Mouse (Mus musculus) activated CD4-positive, CD25-positive, alpha-beta regulatory T cell, adult 4 months (primary cell): Measurements from ENCODE around the gene Aurkc. TPM values are rescaled to one million over a fixed set of nuclear protein-coding genes. Genes with fewer than 3 reads are reported as not detected.
"Not testable (repeated sequence)": the region's sequence is repeated elsewhere in the genome, so short reads cannot be mapped to it uniquely, and the experiment has no call there.

Experiments
- ATAC-seq: one replicate; pipeline ENCODE4 v1.8.0; 2017
- polyA plus RNA-seq, 2 experiments: library from polyadenylated mRNA; unstranded; fragments of 100-300 nt; shearing (Covaris generic); gene quantifications; one replicate each; pipeline ENCODE4 v1.2.1; 2017

Aurkc gene
- polyA plus RNA-seq: not detected

DNA sequence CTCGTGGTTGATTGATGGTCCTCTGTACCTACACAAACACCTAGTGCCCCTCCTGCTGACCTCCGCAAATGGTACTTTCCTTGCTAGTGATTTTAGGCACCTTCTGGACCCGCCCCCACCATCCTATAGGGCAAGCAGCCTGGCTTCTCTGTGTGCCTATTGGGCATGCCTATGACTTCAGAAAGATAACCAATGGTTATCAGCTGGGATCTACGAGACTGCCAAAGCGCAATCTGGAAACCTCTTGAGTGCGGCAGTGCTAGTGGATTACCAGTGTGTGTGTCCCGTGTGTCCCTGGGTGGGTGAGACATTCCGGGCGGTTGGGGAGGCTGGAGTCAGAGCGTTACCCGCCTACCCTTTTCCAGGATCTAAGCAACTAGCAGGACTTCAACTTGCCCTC lies at the start of gene Aurkc:
Gene Aurkc (plus strand): TSS at position 50 of the 400 bp plus-strand sequence.
- not testable (repeated sequence) for ATAC-seq

DNA sequence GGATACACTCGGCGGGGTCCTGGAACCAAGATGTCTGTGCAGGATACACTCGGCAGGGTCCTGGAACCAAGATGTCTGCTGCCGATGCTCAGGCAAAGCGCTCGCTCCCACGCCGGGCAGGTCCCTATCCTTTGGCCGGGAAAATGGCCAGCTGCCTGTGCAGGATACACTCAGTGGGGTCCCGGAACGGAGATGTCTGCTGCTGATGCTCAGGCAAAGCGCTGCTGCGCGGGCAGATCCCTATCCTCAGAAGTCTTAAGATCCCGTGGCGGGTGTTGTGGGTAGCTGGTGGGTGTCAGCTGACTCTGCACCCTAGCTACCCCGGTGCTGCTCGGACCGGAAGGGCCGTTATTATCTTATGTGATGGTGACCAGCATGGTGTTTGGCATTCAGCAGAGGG lies 47.0 kb upstream of the Aurkc start:
- ATAC-seq: not testable (repeated sequence)

DNA sequence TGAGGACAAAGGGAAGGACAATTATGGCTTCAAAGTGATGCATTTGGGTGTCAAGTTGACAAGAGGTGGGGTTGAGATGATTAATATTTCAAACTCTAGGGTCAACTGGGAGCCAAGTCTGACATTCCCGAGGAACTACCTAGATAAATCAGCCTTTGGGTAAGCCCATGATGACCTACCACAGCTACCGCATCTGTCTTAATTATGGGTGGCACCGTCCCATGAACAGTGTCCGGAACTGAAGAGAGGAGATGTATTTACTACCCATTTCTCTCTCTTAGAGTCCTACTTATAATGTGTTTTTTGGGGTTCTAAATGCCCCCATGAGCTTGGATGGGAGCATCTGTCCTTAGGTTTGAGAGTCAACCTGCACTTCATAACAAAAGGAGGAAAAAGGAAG lies 38.5 kb upstream of the Aurkc start:
- no peak for ATAC-seq

DNA sequence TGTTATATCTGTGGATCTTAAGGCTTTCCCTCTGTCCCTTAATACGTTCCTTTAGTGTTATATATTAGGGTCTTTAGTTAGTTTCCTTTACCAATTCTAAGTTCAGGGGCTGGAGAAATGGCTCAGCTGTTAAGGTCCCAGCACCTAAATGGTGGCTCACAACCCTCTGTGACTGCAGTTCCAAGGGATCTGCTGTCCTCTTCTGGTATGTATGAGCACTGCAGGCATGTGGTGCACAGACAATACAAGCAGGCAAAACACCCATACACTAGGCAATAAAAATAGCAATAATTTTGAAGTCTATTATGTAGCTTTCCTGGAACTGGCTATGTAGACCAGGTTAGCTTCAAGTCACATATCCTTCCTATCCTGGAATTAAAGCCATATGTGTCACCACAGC lies 36.5 kb upstream of the Aurkc start:
- ATAC-seq: no peak

DNA sequence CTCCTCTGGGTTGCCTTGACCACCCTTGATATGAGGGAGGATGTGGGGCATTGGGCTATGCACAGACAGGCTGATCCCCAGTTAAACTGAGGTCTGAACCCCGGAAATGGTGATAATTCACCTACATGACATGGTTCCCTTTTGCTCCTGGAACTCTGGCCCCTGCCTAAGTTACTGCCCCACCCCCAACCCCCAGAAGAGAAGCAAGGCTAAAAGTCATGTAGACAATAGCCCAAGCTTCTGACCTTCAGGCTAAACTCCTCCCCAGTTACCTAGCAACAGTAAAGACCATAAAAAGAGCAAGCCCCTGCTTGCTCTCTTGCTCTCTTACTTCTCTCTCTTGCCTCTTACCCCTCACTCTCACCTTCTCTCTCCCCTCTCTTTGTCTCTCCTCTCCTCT lies 21.5 kb upstream of the Aurkc start:
- ATAC-seq: no peak

DNA sequence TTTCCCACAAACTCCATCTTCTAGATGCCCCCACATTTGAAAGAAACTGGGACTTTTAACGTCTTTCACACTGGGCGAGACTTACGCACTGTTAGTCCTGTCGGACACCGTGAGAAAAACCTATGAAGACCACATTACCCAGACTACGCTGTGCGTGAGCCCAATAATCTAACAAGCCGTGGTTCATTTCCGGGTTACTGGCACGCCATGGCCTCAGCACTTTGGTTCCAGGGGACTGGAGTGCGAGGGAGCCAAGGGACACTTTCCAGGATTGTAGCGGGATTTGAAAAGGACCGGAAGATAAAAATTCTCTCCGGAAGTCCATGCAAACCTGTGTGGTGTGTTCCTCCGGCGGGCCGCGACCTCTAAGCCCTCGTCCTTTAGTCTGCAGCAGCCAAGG lies 18.2 kb upstream of the Aurkc start:
- ATAC-seq: no peak

DNA sequence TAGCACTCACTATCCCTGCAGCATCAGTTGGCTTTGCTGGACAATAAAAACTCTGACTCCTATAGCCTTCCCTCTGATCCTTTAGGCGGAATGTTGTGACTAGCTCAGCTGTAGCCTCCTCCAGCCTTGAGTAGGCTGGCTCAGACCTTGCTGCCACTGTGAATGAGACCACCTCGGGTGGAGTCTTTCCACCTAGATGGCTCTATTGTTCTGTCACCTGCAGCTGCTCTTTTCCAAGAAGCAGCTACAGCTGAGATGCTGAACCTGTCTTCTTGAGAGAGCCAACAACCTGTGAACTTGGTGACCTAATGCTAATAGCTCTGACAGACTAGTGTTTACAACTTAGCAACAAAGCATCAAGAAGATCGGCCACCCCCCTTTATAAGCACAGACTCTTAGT lies 3.8 kb downstream of the Aurkc start:
- not testable (repeated sequence) for ATAC-seq

DNA sequence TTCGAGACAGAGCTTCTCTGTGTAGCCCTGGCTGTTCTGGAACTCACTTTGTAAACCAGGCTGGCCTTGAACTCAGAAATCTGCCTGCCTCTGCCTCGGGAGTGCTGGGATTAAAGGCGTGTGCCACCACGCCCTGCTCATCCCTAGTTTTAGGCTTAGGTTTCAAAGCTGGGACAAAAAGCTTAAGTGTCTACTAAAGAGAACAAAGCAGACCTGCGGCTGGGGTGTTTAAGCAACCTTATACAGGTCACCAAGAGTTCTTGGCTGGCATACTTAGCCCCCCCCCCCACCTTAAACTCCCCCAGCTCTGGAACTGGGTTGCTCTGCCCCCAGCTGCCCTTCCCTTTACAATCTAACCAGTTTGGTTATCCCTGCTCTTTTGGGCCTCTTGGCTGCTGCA lies 10.3 kb downstream of the Aurkc start:
- ATAC-seq: not testable (repeated sequence)

DNA sequence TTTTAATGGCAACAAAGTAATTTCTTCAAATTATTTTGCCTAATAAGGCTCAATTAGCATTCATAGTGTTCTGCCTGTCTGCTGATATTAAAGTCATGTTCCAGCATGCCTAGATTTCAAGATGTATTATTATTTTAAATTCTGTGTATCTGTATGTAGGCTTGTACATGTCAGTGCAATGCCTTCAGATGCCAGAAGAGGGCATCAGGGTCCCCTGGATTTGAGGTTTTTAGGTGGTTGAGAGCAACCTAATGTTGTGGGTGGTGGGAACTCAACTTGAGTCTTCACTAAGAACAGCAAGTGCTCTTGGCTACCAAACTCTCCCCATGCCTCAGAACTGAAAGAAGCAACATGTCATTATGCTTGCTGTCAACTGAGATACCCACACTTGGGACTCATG lies 32.3 kb downstream of the Aurkc start:
- ATAC-seq: no peak

DNA sequence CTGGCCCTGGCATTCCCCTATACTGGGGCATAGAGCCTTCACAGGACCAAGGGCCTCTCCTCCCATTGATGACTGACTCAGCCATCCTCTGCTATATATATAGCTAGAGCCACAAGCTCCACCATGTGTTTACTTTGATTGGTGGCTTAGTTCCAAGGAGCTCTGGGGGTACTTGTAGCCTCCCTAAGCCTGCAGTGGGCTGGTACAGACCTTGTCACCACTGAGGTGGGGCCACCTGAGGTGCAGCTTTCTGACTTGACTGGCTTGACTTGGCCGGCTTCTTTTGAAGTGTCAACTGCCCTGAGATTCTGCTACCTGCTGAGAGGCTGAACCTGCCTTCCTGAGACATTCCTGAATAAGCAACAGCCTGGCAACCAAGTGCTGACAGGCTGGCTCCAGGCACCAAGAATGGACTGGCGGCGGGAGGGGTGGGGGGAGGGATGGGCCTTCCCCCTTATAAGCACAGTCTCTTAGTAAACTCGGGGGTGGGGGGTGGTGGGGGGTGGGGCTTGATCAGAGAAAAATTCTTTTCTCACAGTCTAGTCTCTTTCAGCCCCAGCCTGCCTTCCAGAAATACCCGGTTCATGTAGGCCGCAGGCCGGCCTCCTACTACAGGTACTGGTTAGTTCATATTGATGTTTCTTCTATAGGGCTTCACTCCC lies 54.7 kb downstream of the Aurkc start:
- not testable (repeated sequence) for ATAC-seq

Other genes starting within 250 kb of the Aurkc start
- gene Zfp954, start 126.2 kb downstream of the Aurkc start, polyA plus RNA-seq: 10 to 100 TPM; 23.4 to 23.7 TPM
- gene Zfp773, start 141.5 kb downstream of the Aurkc start, polyA plus RNA-seq: 1 to 10 TPM; 8.9 to 9.6 TPM
- 1 to 10 TPM; 2.4 to 2.6 TPM for gene Zfp418, start 176.0 kb downstream of the Aurkc start, polyA plus RNA-seq
- 1 to 10 TPM; 4.5 to 4.7 TPM for gene Zfp772, start 214.7 kb downstream of the Aurkc start, polyA plus RNA-seq